Mouse (Mus musculus) stomach, embryonic 14.5 days (tissue): ENCODE results near the gene Olfr1318. TPM values are rescaled to one million over a fixed set of nuclear protein-coding genes. Genes with fewer than 3 reads are reported as not detected.

Experiments used
- ATAC-seq: fragments of 200-750 bp; cut with Nextera tagmentation; 2 replicates; pipeline ENCODE4 v1.8.0; 2017; ENCODE audit warnings: low read depth, moderate TSS enrichment; ENCODE audit not compliant: insufficient number of reproducible peaks, insufficient read depth, low FRiP score
- H3K27ac ChIP-seq: fragments of 300-500 bp; sonication (generic); 2 replicates; pipeline ENCODE4 v1.5.1; 2014; ENCODE audit warnings: mild to moderate bottlenecking, low read length, moderate library complexity, mixed read lengths
- H3K27me3 ChIP-seq: fragments of 300-500 bp; sonication (generic); 2 replicates; pipeline ENCODE4 v1.6.1; 2014; ENCODE audit warnings: low read length, control low read depth, mixed read lengths; ENCODE audit not compliant: control insufficient read depth, insufficient read depth
- H3K36me3 ChIP-seq: fragments of 300-500 bp; sonication (generic); 2 replicates; pipeline ENCODE4 v1.6.1; 2014; ENCODE audit warnings: mild to moderate bottlenecking, control low read depth, low read length, moderate library complexity, mixed read lengths; ENCODE audit not compliant: control insufficient read depth, insufficient read depth
- H3K4me1 ChIP-seq: fragments of 300-500 bp; sonication (generic); 2 replicates; pipeline ENCODE4 v1.6.1; 2014; ENCODE audit warnings: low read length, control low read depth, mixed read lengths; ENCODE audit not compliant: control insufficient read depth, insufficient read depth
- H3K4me2 ChIP-seq: fragments of 300-500 bp; sonication (generic); replicated peaks from 2 replicates; pipeline ENCODE4 v1.6.1; 2014; ENCODE audit warnings: low read depth, low read length, control low read depth
- H3K4me3 ChIP-seq: fragments of 300-500 bp; sonication (generic); 2 replicates; pipeline ENCODE4 v1.5.1; 2014; ENCODE audit warnings: low read depth, low read length, control low read depth
- H3K9ac ChIP-seq: fragments of 300-500 bp; sonication (generic); replicated peaks from 2 replicates; pipeline ENCODE4 v1.6.1; 2014; ENCODE audit warnings: low read depth, mild to moderate bottlenecking, control low read depth, low read length, moderate library complexity, mixed read lengths
- H3K9me3 ChIP-seq: fragments of 300-500 bp; sonication (generic); 2 replicates; pipeline ENCODE4 v1.6.1; 2016; ENCODE audit warnings: low read depth, low read length, control low read depth; ENCODE audit not compliant: control insufficient read depth
- WGBS: fragments of 180-500 bp; shearing (Covaris S2); extraction: QIAGEN DNeasy Blood & Tissue Kit; methylation state at CpG from one replicate; pipeline ENCODE4 v1.1.7; 2014; 5-methylcytosine and 5-hydroxymethylcytosine counted together
- polyA plus RNA-seq: library from polyadenylated mRNA; unstranded; fragments of >200 nt; fragmentation: Nextera tagmentation; extraction: Ambion mirVana; gene quantifications from 2 replicates; pipeline ENCODE4 v1.2.1, GENCODE M21; 2014

Gene Olfr1318
- not detected in 2 replicates for polyA plus RNA-seq

DNA sequence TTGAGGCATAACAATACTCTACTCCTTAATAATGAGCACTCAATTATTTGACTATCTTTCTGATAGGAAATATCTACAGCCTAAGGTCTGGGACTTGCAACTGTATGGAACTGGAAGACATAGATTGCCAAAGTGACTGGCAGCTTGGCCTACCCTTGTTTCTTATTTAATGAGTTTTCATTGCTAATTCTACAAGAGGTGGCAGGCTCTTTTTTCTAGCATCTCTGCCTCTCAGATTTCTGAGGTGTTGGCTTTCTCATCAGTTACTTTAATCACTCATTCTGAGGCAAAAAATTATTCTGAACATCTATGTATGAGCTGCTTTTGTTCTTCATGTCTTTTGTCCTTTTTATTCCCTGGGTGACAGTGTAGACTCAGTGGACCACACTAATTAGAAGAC lies at the start of gene Olfr1318:
Gene Olfr1318 (plus strand): TSS at position 301 of the 400 bp plus-strand sequence.
- Histone ChIP-seq H3K4me3 (no peak within 1 kb of the TSS), H3K27ac (no peak within 1 kb of the TSS), H3K36me3 (no peaks in the 10 kb centered on the region), H3K4me2 (no peak within 1 kb of the TSS), H3K9ac (no peak within 1 kb of the TSS), H3K27me3 (no peaks in the 10 kb centered on the region), H3K4me1 (no peaks in the 10 kb centered on the region), H3K9me3 (no peaks in the 10 kb centered on the region)
- ATAC-seq = no peak

DNA sequence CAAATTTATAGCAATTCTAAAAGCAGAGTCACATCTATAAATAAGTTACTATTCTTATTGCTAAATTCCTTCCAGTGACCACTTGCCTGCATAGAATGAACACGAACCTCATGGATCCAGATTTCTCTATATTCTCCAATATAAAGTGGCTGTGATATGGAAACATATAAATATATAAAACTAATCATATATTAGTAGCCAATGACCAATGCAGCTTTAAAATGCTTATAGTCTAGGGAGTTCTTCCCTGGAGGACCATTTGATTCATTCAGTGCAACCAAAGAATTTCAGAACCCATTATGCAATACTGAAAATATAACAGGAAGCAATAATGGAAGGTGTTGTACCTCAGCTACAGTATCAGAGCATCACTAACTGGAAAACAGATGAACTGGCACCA lies 38.7 kb upstream of the Olfr1318 start, which contains the start of gene Olfr1315-ps1:
Gene Olfr1315-ps1 (minus strand): TSS at position 101 of the 400 bp plus-strand sequence.
- H3K9ac ChIP-seq = no peak within 1 kb of the TSS
- H3K4me1 ChIP-seq = no peaks in the 10 kb centered on the region
- no peaks in the 10 kb centered on the region for H3K36me3 ChIP-seq
- ATAC-seq = no peak
- H3K27me3 ChIP-seq = no peaks in the 10 kb centered on the region
- no peak within 1 kb of the TSS for H3K4me3 ChIP-seq
- H3K4me2 ChIP-seq = no peak within 1 kb of the TSS
- no peaks in the 10 kb centered on the region for H3K9me3 ChIP-seq
- WGBS = 73% methylated on average over 1 of the region's 1 CpGs
- H3K27ac ChIP-seq = no peak within 1 kb of the TSS

DNA sequence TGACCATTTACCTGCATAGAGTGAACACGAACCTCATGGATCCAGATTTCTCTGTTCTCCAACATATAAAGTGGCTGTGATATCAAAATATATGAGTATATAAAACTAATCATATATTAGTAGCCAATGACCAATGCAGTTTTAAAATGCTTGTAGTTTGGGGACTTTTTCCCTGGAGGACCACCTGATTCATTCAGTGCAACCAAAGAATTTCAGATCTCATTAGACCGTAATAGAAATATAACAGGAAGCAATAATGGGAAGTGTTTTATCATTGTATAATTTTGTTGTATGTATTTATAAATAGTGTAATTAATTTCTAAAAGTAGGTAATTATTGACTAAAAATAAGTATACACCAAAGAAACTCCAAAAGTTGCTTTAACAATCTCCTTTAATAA lies 19.1 kb upstream of the Olfr1318 start, which contains the start of gene Olfr1316:
Gene Olfr1316 (minus strand): TSS at position 101 of the 400 bp plus-strand sequence.
- Histone ChIP-seq H3K36me3 (no peaks in the 10 kb centered on the region), H3K4me3 (no peak within 1 kb of the TSS), H3K27ac (no peak within 1 kb of the TSS), H3K9ac (no peak within 1 kb of the TSS), H3K27me3 (no peaks in the 10 kb centered on the region), H3K9me3 (no peaks in the 10 kb centered on the region), H3K4me1 (no peaks in the 10 kb centered on the region), H3K4me2 (no peak within 1 kb of the TSS)
- no peak for ATAC-seq
- 87% methylated on average over 2 of the region's 2 CpGs for WGBS

DNA sequence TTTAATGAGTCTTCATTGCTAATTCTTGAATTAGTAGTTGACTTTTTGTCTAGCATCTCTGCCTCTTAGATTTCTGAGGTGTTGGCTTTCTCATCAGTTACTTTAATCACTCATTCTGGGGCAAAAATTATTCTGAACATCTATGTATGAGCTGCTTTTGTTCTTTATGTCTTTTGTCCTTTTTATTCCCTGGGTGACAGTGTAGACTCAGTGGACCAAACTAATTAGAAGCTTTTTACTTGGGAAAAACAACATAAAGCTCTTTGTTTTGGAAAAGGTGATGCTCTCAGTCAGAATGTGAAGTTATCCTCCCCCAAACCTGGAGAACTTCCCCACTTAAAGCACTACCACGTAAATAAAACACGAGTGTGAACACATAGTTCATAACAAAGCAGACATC lies 14.0 kb upstream of the Olfr1318 start, which contains the start of gene Olfr1317:
Gene Olfr1317 (plus strand): TSS at position 301 of the 400 bp plus-strand sequence.
- Histone ChIP-seq H3K4me1 (no peaks in the 10 kb centered on the region), H3K27me3 (no peaks in the 10 kb centered on the region), H3K4me3 (no peak within 1 kb of the TSS), H3K9ac (no peak within 1 kb of the TSS), H3K36me3 (no peaks in the 10 kb centered on the region), H3K4me2 (no peak within 1 kb of the TSS), H3K9me3 (no peaks in the 10 kb centered on the region), H3K27ac (no peak within 1 kb of the TSS)
- no peak for ATAC-seq
- WGBS = 64% methylated on average over 2 of the region's 2 CpGs

DNA sequence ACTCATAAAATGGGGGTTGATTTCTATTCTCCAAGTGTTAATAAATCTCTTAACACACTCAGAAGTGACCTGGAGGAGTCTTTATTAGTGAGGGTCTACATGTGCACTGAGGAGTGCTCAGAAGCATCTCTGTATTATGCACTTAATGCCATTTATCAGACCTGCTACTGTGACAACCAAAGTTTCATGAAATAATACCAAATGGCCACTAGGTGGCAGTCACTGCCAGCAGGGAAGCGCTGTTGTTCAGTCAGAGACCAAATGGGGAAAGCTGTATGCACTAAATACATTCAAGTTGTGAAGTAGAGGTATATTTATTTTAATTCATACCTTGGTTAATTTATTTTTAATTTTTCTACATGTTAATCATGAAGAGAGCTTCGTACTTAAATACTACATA lies 42.9 kb downstream of the Olfr1318 start:
- ATAC-seq = no peak
- no peak overlapping the region for H3K27ac ChIP-seq
- H3K4me1 ChIP-seq = no peaks in the 10 kb centered on the region
- H3K27me3 ChIP-seq = no peaks in the 10 kb centered on the region
- 3% methylated on average over 2 of the region's 2 CpGs for WGBS
- H3K36me3 ChIP-seq = no peaks in the 10 kb centered on the region
- H3K4me2 ChIP-seq = no peak overlapping the region
- no peaks in the 10 kb centered on the region for H3K9me3 ChIP-seq
- no peak overlapping the region for H3K9ac ChIP-seq
- no peak overlapping the region for H3K4me3 ChIP-seq

DNA sequence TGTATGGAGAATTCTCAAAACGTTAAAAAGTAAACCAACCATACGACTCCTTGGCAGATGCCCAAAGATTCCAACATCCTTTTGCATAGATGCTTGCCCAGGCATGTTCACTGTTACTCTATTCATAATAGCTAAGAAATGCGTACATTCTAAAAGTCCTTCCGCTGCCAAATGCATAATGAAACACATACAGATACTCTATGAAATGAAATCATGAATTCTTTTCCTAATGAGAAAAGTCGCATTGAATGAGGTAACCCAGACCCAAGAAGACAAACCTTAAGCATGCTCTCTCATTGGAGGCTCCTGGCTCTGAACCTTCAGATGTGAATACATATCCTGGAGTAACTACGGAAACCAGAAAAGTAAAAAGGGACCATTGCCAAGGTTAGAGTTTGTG lies 49.1 kb downstream of the Olfr1318 start:
- no peaks in the 10 kb centered on the region for H3K27me3 ChIP-seq
- no peak for ATAC-seq
- WGBS = 47% methylated on average over 6 of the region's 6 CpGs

More for the DNA sequence above, 49.1 kb downstream of the Olfr1318 start:
- Histone ChIP-seq H3K4me2 (no peak overlapping the region), H3K9ac (no peak overlapping the region), H3K4me1 (no peaks in the 10 kb centered on the region), H3K27ac (no peak overlapping the region), H3K4me3 (no peak overlapping the region), H3K36me3 (no peaks in the 10 kb centered on the region), H3K9me3 (no peaks in the 10 kb centered on the region)

Other genes with a start within 250 kb of the Olfr1318 start
- gene Olfr1306, start 237.9 kb upstream of the Olfr1318 start, polyA plus RNA-seq = not detected in 2 replicates
- not detected in 2 replicates for gene Olfr1307, start 204.8 kb upstream of the Olfr1318 start, polyA plus RNA-seq
- gene Olfr1308, start 189.3 kb upstream of the Olfr1318 start, polyA plus RNA-seq = not detected in 2 replicates
- not detected in 2 replicates for gene Olfr1309, start 163.9 kb upstream of the Olfr1318 start, polyA plus RNA-seq
- not detected in 2 replicates for gene Olfr1310, start 141.5 kb upstream of the Olfr1318 start, polyA plus RNA-seq
- not detected in 2 replicates for gene Olfr1311, start 129.8 kb upstream of the Olfr1318 start, polyA plus RNA-seq
- gene Olfr1312, start 104.0 kb upstream of the Olfr1318 start, polyA plus RNA-seq = not detected in 2 replicates
- gene Olfr1313, start 76.4 kb upstream of the Olfr1318 start, polyA plus RNA-seq = not detected in 2 replicates
- gene Olfr1314, start 57.4 kb upstream of the Olfr1318 start, polyA plus RNA-seq = not detected in 2 replicates
- not detected in 2 replicates for gene Olfr1315-ps1, start 38.8 kb upstream of the Olfr1318 start, polyA plus RNA-seq
- not detected in 2 replicates for gene Olfr1316, start 19.2 kb upstream of the Olfr1318 start, polyA plus RNA-seq
- not detected in 2 replicates for gene Olfr1317, start 13.9 kb upstream of the Olfr1318 start, polyA plus RNA-seq
- gene Lpcat4, start 85.3 kb downstream of the Olfr1318 start, polyA plus RNA-seq = 23.0 and 26.4 TPM in 2 replicates
- not detected in 2 replicates for gene Nutm1, start 105.1 kb downstream of the Olfr1318 start, polyA plus RNA-seq
- 197 and 199 TPM in 2 replicates for gene Nop10, start 107.7 kb downstream of the Olfr1318 start, polyA plus RNA-seq
- 18.9 and 19.9 TPM in 2 replicates for gene Slc12a6, start 111.6 kb downstream of the Olfr1318 start, polyA plus RNA-seq
- gene Gm21985, start 112.1 kb downstream of the Olfr1318 start, polyA plus RNA-seq = not detected in 2 replicates
- 90.8 and 98.1 TPM in 2 replicates for gene Emc4, start 213.8 kb downstream of the Olfr1318 start, polyA plus RNA-seq
- gene Katnbl1, start 225.0 kb downstream of the Olfr1318 start, polyA plus RNA-seq = 47.7 and 49.3 TPM in 2 replicates